Mouse (Mus musculus) spleen, adult 2 months (tissue): Measurements from ENCODE around the gene Slc30a5. TPM values are rescaled to one million over a fixed set of nuclear protein-coding genes. Genes with fewer than 3 reads are reported as not detected.
"Not testable (repeated sequence)": the region's sequence is repeated elsewhere in the genome, so short reads cannot be mapped to it uniquely, and the experiment has no call there.

Experiments used
- DNase-seq, 2 experiments: peaks; one replicate each; pipeline versions ENCODE4 v3.0.0 to v3.0.0-alpha.2; 2012 to 2021; ENCODE audit warnings: low spot score in 2 of 2, low read depth in 1 of 2
- H3K27ac ChIP-seq: fragments of 200-500 bp; 2 replicates; pipeline ENCODE4 v1.5.1; 2012; ENCODE audit warnings: low read length, inconsistent platforms; ENCODE audit not compliant: insufficient read depth
- H3K27me3 ChIP-seq: fragments of 200-500 bp; 2 replicates; pipeline ENCODE4 v1.6.1; 2012; ENCODE audit warnings: mild to moderate bottlenecking, moderate library complexity, low read length, inconsistent platforms; ENCODE audit not compliant: control insufficient read depth, insufficient read depth
- H3K36me3 ChIP-seq: fragments of 200-500 bp; 2 replicates; pipeline ENCODE4 v1.6.1; 2012; ENCODE audit warnings: mild to moderate bottlenecking, low read length, inconsistent platforms; ENCODE audit not compliant: control insufficient read depth, insufficient read depth
- H3K4me1 ChIP-seq: fragments of 200-500 bp; 2 replicates; pipeline ENCODE4 v1.6.1; 2011; ENCODE audit warnings: inconsistent platforms; ENCODE audit not compliant: control insufficient read depth, insufficient read depth, insufficient read length
- H3K4me3 ChIP-seq: fragments of 200-500 bp; 2 replicates; pipeline ENCODE4 v1.5.1; 2011; ENCODE audit warnings: mild to moderate bottlenecking, inconsistent platforms; ENCODE audit not compliant: insufficient read depth, insufficient read length; ENCODE audit errors: extremely low read depth
- CTCF ChIP-seq: fragments of 200-500 bp; IDR thresholded peaks from 2 replicates; pipeline ENCODE4 v1.5.1; 2011; ENCODE audit warnings: mild to moderate bottlenecking, inconsistent platforms; ENCODE audit not compliant: insufficient read depth, insufficient read length, insufficient replicate concordance; ENCODE audit errors: extremely low read depth
- POLR2A ChIP-seq: fragments of 200-500 bp; IDR thresholded peaks from 2 replicates; pipeline ENCODE4 v1.6.1; 2011; ENCODE audit warnings: low read depth, low read length, inconsistent platforms
- WGBS: fragments of 180-500 bp; shearing (Covaris S2); methylation state at CpG from one replicate; pipeline ENCODE4 v1.1.7; 2018; 5-methylcytosine and 5-hydroxymethylcytosine counted together
- polyA plus RNA-seq: library from polyadenylated mRNA; depleted of rRNA; stranded (reverse); fragments of >200 nt; gene quantifications from 2 replicates; pipeline ENCODE4 v1.2.3, GENCODE M21; 2012

Slc30a5 gene
- polyA plus RNA-seq, 1 experiment, result 20.6 TPM

DNA sequence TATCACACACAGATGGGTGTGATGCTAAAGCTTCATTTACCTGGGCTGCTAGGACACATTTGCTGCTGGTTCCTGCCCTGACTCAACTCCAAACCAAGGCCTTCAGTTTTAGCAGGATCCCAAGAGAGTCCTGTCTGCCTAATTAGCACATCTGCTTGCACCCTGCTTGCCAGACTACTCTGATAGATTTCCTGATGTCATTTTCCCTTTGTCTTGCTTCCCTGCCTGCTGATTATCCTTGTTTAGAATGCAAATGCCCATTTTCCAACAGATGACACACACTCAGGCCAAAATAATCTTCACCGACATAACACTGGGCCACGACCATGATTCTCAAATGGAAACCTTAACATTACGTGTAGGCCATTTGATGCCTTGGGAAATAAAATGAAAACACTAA lies 41.4 kb upstream of the Slc30a5 start:
- Histone ChIP-seq H3K4me1 (no peaks in the 10 kb centered on the region; the same call in 1 of the 2 replicates), H3K27me3 (no peaks in the 10 kb centered on the region), H3K4me3 (no peak overlapping the region), H3K36me3 (no peaks in the 10 kb centered on the region), H3K27ac (no peak overlapping the region)
- no peak for TF ChIP-seq CTCF
- TF ChIP-seq POLR2A, result no peak
- WGBS, result 95% methylated on average over 3 of the region's 3 CpGs
- DNase-seq, result no peak

DNA sequence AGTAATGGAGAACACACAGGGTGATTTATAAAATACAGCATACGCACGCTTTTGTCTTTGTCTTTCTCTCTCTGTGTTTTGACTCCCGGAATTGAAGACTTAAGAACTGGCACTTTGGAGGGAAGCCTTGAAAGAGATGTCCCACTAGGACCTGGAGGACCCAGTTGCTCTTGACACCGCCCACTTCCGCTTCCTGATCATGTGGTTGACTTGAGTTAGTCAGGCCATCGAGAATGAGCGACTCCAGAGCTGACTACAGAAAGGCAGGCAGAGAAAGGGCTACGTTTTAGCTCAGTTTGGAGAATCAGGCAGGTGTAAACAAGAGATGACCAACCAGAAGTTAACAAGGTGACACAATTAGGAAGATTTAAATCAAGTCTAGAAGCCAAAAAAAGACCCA lies 40.3 kb upstream of the Slc30a5 start:
- H3K27ac ChIP-seq, result no peak overlapping the region
- H3K36me3 ChIP-seq, result no peaks in the 10 kb centered on the region
- H3K27me3 ChIP-seq, result no peaks in the 10 kb centered on the region
- no peak for TF ChIP-seq POLR2A
- no peak for TF ChIP-seq CTCF
- WGBS, result 74% methylated on average over 8 of the region's 8 CpGs
- no peaks in the 10 kb centered on the region; the same call in 1 of the 2 replicates for H3K4me1 ChIP-seq
- H3K4me3 ChIP-seq, result no peak overlapping the region
- DNase-seq, result no peak

DNA sequence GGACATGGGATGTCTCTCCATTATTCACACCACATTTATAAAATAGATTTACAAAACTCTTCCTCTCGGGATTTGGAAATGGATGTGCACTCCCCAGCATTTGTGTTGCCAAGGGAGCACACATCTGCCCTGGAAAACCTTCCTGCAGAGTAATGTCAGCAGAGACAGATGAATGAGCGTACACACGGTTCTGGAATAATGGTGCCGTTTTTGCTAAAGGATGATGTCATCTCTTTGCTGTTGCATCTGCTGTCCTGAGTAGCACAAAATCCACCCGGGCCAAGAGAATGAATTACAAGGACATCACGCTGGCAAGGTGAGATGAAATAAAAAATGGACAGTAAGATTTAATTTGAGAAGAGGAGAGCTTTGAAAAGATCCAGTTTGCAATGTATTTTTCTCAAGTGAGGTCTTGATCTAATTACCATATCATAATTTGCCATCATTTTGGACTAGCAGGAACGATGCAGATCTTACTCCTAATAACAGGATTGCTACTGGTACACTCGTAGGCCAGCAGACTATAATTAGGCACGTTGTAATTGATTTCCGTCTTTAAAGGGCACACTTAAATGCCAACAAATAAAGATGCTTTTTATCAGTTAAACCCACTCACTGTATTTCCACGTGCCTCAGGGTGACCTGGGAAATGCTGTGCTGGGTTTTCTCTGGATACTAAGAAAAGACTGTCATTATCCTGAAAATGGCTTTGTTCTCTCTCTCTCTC lies 38.4 kb upstream of the Slc30a5 start:
- H3K36me3 ChIP-seq, result no peaks in the 10 kb centered on the region
- no peak overlapping the region for H3K27ac ChIP-seq
- DNase-seq, result no peak
- no peak overlapping the region for H3K4me3 ChIP-seq
- H3K27me3 ChIP-seq, result no peaks in the 10 kb centered on the region
- 86% methylated on average over 11 of the region's 11 CpGs for WGBS
- TF ChIP-seq POLR2A (no peak), CTCF (no peak)
- peaks cover 7% of the 10 kb centered on the region; the same call in 1 of the 2 replicates for H3K4me1 ChIP-seq

DNA sequence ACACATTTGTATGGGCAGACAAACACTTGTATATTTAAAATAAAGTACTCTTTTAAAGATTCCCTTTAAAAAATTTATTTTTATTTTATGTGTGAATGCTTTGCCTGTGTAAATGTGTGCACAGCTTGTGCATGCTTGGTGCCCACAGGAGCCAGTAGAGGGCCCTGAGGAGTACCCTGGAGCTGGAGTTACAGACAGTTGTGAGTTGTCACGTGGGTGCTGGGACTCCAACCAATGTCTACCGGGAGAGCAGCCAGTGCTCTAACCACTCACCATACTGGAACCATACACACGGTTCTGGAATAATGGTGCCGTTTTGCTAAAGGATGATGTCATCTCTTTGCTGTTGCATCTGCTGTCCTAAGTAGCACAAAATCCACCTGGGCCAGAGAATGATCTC lies 36.6 kb upstream of the Slc30a5 start:
- Histone ChIP-seq H3K4me1 (peaks cover 18% of the 10 kb centered on the region; the same call in 1 of the 2 replicates), H3K36me3 (no peaks in the 10 kb centered on the region), H3K4me3 (no peak overlapping the region), H3K27me3 (no peaks in the 10 kb centered on the region), H3K27ac (no peak overlapping the region)
- no peak for TF ChIP-seq CTCF
- no peak for TF ChIP-seq POLR2A
- 91% methylated on average over 4 of the region's 4 CpGs for WGBS
- no peak for DNase-seq

DNA sequence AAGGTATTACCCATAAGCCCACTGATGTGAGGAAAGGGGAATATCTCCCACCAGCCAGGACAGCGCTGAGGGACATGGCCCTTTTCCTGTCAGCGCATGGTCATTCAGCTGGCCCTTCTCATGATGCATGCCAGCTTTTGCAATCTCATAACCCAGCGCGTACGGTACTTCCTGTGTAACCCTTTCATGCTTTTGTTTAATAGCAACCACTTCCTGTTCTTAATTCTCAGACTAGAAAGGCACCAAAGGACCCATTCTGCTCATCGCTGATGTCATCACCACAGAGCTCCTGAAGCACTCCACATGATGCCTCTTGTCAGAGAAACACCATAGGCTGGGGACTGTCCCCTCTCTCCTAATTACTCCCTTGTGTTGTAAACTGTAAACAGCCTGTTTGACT lies 33.1 kb upstream of the Slc30a5 start:
- Histone ChIP-seq H3K4me3 (no peak overlapping the region; the same call in 1 of the 2 replicates), H3K27me3 (no peaks in the 10 kb centered on the region), H3K36me3 (no peaks in the 10 kb centered on the region), H3K27ac (peak overlapping the region; percentile 12; the same call in 1 of the 2 replicates), H3K4me1 (peaks cover 18% of the 10 kb centered on the region; the same call in 1 of the 2 replicates)
- TF ChIP-seq POLR2A (no peak), CTCF (no peak)
- WGBS, result 4% methylated on average over 6 of the region's 6 CpGs
- DNase-seq, result peak; percentile 11 to 70

DNA sequence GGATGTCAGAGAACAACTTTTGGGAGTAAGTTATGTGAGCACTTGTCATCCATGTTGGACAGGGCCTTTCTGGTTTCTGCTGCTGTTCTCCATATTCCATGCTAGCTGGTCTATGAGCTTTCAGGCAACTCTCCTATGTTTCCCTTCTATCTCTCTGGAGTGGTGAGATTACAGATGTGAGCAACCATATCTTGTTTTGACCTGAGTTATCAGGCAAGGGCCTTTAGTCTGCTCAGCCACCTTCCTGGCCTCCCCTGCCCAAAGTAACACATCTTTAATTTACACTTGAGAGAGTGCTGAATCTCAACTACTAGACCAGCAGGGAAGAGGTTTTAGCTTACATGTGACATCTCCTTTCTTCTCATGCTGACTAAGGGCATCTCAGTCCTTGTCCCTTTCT lies 32.5 kb upstream of the Slc30a5 start:
- TF ChIP-seq CTCF, result no peak
- TF ChIP-seq POLR2A, result no peak
- no peaks in the 10 kb centered on the region for H3K36me3 ChIP-seq
- no peaks in the 10 kb centered on the region for H3K27me3 ChIP-seq
- no peak overlapping the region for H3K4me3 ChIP-seq
- H3K4me1 ChIP-seq, result peaks cover 18% of the 10 kb centered on the region; the same call in 1 of the 2 replicates
- DNase-seq, result no peak
- peak overlapping the region; percentile 11; the same call in 1 of the 2 replicates for H3K27ac ChIP-seq

DNA sequence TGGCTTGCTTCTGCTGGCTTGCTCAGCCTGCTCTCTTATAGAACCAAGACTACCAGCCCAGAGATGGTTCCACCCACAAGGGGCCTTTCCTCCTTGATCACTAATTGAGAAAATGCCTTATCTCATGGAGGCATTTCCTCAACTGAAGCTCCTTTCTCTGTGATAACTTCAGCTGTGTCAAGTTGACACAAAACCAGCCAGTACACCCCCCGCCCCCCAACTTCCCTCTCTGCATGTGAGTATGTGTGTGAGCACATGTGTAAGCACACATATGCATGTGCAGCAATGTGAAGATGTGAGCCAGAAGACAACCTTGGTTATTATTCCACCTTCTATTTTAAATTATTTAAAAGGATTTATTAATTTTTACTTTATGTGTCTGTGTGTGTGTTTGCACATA lies 30.7 kb upstream of the Slc30a5 start:
- not testable (repeated sequence) for H3K4me3 ChIP-seq, DNase-seq, H3K36me3 ChIP-seq, H3K27me3 ChIP-seq, H3K27ac ChIP-seq
- WGBS, result 56% methylated on average over 1 of the region's 1 CpGs
- H3K4me1 ChIP-seq, result peaks cover 18% of the 10 kb centered on the region; the same call in 1 of the 2 replicates
